Mouse (Mus musculus) gastrocnemius, adult 8-10 months (tissue): ENCODE data around the gene Theg. TPM values are rescaled to one million over a fixed set of nuclear protein-coding genes. Genes with fewer than 3 reads are reported as not detected.
A peak's percentile ranks its signal among the peaks of the same experiment; 100 is the strongest.

Experiments
- DNase-seq, 2 experiments: peaks; one replicate each; pipeline ENCODE4 v3.0.0; 2022; ENCODE audit warnings: low spot score in 2 of 2
- total RNA-seq, 4 experiments: library from RNA; stranded (reverse); gene quantifications; 2 replicates each; pipeline ENCODE4 v1.2.4; 2022

Gene Theg
- total RNA-seq, 4 experiments from 2014 or later: not detected

GRCm38 (mm10) chr10:79556951-79557350, 30.2 kb downstream of the Theg start:
- DNase-seq: no peak

DNA sequence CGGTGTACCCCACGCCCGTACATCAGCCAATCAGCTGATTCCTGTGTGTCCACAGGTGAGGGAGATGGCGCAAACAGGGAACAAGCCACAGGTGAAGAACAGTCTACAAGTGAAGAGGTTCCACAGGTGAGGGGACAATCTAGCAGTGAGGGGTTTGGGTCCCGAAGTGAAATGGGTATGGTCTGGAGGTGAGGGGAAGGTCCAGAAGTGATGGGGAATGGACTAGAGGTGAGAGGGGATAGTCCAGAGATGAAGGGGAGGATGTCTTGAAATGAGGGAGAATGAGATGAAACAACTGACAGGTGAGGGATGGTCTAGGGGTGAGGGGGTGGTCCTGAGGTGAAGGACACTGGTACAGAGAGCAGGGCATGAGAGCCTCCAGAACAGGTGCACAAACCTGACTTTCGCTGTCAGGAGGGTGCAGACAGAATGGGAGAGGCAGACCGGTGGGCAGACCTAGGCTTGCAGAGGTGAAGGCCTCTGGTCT, 31.9 kb downstream of the Theg start:
- no peak for DNase-seq

GRCm38 (mm10) chr10:79554330-79555237, 32.5 kb downstream of the Theg start, which contains the start of gene Mier2:
Mier2 (minus strand) TSS chr10:79555199.
- DNase-seq: peak; percentile 45 to 58

- DNase-seq: no peak
Observed at GRCm38 (mm10) chr10:79553691-79554090, 33.4 kb downstream of the Theg start.

DNA sequence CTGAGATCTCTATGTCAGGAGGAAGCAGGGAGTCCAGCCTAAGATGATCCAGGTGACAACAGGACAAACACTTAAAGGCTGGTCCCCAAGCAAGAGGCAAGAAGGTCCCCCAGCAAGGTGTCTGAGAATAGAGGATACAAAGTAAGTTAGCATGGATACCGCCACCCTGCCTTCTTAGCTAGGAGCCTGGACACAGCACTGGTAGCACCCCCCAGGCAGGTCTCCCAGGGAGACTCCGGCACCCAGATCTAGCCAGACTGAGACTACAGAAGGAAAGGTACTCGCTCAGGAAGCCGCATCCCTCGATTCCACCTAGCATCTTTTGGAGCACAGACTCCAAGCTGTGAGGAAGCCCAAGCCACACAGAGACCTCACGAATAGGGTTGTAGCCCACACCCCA, 34.0 kb downstream of the Theg start:
- no peak for DNase-seq

- DNase-seq: no peak
Observed at GRCm38 (mm10) chr10:79552531-79552930, 34.6 kb downstream of the Theg start.

GRCm38 (mm10) chr10:79550366-79550765, 36.8 kb downstream of the Theg start:
- no peak for DNase-seq

DNA sequence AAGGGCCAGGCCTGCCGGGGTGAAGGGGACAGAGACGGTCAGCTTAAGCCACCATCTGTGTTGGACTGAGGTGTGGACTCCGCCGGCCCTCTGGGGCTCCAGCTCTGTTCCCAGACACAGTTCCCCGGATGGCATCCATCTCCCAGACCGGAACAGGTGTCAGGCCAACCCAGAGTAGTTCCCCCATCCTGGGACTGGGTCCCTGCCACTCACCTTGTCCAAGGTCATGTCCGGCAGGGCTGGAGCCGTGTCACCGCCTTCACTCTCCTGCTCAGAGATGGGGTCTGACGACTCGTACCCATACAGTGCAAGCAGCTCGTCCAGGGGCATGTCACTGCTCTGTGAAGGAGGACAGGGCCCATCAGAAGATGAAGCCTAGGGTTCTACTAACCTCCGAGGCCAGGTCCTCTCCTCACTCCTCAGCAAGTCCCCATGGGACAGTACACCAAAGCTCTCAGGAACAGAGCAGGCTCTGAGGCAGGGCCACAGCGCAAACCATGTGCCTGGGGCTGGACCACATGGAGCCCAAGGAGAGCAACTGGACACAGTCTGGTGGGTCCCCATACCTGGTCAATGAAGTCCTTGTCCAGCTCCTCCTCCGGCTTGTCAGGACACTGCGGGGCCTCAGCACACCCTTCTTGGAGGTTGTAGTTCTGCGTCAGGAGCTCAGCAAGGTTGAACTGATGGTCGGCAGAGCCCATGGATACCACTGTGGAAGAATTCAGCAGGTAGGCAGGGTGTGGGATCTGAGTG, 38.0 kb downstream of the Theg start:
- no peak for DNase-seq

- DNase-seq: no peak
Observed at GRCm38 (mm10) chr10:79548546-79548945, 38.6 kb downstream of the Theg start.

DNA sequence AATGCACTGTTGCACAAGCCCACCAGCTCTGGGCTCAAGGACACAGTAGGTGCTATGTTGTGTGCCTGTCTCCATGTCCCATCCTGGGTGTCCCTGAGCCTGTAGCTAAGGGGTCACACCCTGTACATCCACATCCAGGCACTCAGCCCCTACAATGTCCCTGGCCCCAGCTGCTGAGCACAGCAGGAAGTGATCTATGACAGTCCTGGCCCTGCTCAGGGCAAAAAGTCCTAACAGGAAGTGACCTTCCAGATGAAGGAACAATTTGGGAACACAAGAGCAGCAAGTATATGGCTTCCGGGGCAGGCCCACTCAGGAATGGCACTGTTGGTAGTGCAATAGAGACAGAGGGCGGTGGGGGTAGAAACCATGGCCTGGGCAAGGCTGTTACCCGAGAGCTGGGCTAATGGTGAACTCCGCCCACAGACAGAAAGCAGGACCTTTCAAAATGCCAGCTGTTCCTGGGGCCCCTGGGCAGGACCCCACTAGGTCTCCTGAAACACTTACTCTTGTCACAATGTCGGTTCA, 39.9 kb downstream of the Theg start:
- DNase-seq: no peak

DNA sequence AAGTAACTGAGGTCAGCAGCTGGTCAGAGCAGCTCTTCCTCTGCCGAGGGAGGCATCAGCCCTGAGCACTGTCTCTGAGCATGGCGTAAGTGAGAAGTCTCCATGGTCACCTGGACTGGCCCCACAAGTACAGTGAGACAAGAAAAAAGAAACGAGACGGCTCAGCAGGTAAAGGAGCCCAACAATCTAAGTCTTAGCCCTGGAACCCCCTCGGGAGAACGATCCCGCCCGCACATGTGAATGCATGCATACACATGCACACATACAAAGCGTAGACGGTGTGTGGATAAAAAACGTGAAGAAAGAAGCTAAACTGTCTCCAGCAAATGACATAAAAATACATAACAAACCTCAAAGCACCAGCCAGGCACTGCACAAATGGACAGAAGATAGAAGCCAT, 40.6 kb downstream of the Theg start:
- no peak for DNase-seq

GRCm38 (mm10) chr10:79545891-79546290, 41.2 kb downstream of the Theg start:
- no peak for DNase-seq

DNA sequence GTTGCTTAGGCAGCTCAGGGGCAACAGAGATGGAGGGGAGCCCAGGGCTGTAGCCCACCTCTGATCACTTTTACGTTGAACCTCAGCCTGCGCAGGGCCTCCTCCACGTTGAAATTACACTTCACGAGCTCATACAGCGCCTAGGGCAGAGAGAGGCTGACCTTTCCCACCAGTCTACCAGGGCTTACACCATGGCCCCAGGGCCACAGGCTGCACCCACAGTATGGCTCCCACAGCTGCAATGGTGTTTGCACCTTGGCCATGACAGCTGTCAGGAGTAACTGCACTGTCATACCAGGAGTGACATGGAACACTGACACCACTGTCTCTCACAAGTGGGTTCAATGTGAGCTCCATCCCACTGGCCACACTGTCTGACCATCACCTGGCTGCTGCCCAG, 42.5 kb downstream of the Theg start:
- peak in 1 of 2 experiments; percentile 1 for DNase-seq

DNA sequence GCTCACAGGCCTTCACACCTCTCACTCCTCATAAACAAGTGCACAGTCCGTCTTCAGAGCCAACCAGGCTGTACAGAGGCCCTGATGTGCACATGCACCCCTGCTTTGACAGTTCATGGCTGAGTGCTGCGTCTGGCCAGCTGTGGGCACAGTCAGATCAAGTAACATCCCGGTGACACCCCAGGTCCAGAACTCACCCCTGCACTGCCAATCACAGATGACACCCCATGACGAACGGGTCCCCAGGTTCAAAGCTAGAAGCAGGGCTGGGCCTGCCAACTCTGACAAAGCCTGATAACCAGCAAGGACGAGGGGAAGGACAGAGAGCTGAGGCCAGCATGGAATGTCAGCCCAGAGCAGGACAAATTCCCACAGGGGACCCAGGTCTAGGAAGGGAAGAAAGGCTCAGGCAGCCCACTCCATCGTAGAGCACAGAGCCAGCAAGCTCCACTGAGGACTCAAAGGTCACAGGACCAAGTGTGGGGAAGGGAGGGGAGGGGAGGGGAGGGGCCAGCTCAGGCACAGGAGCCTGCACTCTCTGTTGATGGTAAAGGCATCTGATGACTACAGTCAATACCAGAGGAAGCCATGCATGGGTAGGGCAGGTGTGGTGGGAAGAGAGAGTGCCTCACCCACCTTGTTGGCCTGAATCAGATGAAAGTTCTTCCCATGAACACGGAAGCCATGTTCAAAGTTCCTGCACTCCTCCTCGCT, 43.1 kb downstream of the Theg start:
- DNase-seq: no peak

DNA sequence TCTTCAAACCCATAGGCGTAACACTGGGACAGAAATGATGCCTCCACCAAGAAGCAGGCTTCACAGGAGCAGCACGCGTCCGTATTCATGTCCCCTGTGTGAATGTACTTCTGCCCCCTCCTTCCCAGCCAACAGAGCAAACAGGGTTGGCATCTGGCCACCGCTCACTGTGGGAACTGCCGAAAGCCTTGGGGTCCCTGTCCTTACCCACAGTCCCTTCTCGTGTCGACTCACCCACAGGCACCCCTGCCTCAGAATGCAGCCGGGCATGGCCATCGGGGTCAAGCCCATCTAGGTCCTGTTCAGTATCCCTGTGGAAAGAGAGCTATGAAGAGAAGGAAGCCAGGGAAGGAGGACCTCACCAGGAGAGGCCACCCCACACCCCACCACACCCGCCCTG, 45.0 kb downstream of the Theg start:
- DNase-seq: peak in 1 of 2 experiments; percentile 2

GRCm38 (mm10) chr10:79541522-79541921, 45.6 kb downstream of the Theg start:
- DNase-seq: peak in 1 of 2 experiments; percentile 2

- peak in 1 of 2 experiments; percentile 3 for DNase-seq
Observed at GRCm38 (mm10) chr10:79540746-79541145, 46.4 kb downstream of the Theg start.

- peak in 1 of 2 experiments; percentile 2 for DNase-seq
Observed at GRCm38 (mm10) chr10:79539701-79540495, 47.2 kb downstream of the Theg start.

DNA sequence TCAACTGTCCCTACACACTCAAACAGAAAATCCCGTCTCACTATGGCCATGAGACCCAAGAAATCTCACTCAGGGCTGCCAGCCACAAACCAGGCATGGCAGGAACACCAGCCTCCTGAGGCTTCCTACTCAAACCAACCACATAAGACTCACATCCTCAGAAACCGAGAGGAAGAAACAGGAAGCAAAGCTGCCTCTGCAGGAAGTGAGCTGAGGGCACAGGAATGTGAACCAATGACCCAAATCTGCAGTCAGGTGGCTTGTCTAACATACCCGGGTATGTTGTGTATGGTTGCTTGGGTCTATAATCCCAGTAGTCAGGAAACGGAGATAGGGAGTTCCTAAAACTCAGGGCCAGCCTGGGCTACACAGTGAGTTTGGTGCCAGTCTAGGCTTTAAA, 48.3 kb downstream of the Theg start:
- no peak for DNase-seq

DNA sequence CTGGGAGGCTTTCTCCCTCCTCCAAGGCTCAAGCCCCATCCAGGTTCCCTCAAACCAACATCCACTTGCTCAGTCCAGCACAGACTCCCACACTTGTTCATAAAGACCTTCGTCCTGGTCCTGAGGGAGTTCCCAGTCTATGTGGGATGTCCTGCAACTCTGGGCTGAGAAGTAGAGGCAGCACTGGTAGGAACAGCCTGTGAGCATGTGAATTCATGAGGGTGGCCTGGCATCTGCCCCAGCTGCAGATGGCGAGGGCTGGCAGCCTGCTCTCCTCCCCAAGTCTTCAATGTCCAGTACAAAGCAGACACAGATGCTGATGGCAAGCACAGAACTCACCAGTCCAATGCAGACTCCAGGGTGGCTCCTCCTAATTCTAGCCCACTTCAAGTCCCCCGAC, 48.8 kb downstream of the Theg start:
- DNase-seq: no peak
